Mouse (Mus musculus) embryonic fibroblast, embryonic 13.5 days (primary cell): ENCODE data around the gene Bicral.

ENCODE experiments used
- CTCF ChIP-seq: IDR thresholded peaks from 2 replicates; pipeline ENCODE4 v1.5.1; 2011; ENCODE audit warnings: mild to moderate bottlenecking, control low read depth, low read length, moderate library complexity, borderline replicate concordance; ENCODE audit not compliant: insufficient read depth
- POLR2A ChIP-seq: IDR thresholded peaks from 2 replicates; pipeline ENCODE4 v1.6.1; 2011; ENCODE audit warnings: low read depth, mild to moderate bottlenecking, control low read depth, low read length, moderate library complexity

- TF ChIP-seq POLR2A (no peak), CTCF (no peak)
Observed at GRCm38 (mm10) chr17:46767868-46768267, 90.4 kb downstream of the Bicral start.
